Mouse (Mus musculus) kidney, postnatal 4 days (tissue): Measurements from ENCODE around the gene Ap1ar.
A peak's percentile ranks its signal among the peaks of the same experiment; 100 is the strongest.

Source experiments
- DNase-seq, 2 experiments: peaks; one replicate each; pipeline ENCODE4 v3.0.0; 2021; ENCODE audit warnings: mixed read lengths in 2 of 2

Gene Ap1ar

GRCm38 (mm10) chr3:127837154-127837865, at the start of gene Ap1ar:
Ap1ar (minus strand) TSS chr3:127837523.
- DNase-seq = peak; percentile 96 to 98

DNA sequence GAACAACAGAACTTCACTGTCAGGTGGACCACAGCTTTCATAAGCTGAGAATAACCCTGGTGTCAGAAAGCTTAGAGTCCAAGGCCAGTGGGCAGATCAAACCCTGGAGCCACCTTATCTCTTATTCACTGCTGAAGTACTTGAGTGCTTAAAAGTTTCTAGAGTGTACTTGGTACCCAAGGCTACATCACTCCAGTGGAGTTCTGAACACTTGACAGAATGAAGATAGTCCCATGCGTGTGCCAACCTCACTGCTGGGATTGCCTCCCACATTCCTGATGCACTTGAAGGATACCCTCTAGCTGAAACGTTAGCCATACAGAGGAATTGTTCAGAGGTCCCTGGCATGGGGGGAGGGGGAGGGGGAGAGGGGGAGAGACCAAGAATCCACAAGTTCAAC, 44.4 kb upstream of the Ap1ar start:
- DNase-seq = no peak

- DNase-seq = no peak
Measured at GRCm38 (mm10) chr3:127879968-127880367, 42.6 kb upstream of the Ap1ar start.

DNA sequence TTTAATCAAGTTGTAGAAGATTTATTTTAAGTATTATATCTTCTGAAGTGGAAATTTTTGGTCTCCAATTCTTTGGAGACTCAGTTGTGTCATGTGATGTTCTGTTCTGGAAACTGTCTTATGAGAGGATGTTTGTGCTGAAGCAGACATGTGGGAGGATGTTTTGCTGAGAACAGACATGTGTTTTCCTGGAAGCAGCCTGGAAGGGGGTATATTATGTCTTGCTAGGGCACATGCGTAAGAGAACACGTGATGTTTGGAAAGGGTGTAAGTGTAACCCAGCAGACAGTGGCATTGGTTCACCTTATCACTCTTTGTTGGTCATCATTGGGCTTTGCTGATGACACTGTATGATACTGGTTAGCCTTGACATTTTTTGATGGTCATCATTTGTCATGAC, 38.2 kb upstream of the Ap1ar start:
- DNase-seq = no peak

GRCm38 (mm10) chr3:127875059-127875458, 37.7 kb upstream of the Ap1ar start:
- no peak for DNase-seq

- no peak for DNase-seq
Measured at GRCm38 (mm10) chr3:127874254-127874883, 37.0 kb upstream of the Ap1ar start.

DNA sequence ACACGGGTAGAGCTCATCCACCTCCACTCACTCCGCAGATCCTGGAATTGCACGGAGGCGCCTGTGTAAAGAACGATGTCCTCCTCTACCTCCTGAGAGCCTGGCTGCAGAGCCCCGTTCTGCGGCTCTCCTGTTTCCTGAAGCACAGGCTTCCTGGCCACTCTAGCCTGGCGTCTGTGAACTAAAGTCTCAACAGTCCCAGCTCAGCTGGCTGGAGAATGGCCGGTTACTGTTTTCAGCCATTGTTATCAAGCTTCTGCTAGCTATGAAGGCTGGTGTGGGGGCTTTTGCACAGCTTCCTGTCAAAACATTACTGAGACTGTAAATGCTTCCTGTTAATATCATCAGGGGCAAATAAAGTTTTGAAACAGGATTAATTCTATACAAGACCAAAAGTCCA, 34.3 kb upstream of the Ap1ar start:
- peak in 1 of 2 experiments; percentile 14 for DNase-seq

GRCm38 (mm10) chr3:127868880-127869279, 31.6 kb upstream of the Ap1ar start:
- DNase-seq = no peak

DNA sequence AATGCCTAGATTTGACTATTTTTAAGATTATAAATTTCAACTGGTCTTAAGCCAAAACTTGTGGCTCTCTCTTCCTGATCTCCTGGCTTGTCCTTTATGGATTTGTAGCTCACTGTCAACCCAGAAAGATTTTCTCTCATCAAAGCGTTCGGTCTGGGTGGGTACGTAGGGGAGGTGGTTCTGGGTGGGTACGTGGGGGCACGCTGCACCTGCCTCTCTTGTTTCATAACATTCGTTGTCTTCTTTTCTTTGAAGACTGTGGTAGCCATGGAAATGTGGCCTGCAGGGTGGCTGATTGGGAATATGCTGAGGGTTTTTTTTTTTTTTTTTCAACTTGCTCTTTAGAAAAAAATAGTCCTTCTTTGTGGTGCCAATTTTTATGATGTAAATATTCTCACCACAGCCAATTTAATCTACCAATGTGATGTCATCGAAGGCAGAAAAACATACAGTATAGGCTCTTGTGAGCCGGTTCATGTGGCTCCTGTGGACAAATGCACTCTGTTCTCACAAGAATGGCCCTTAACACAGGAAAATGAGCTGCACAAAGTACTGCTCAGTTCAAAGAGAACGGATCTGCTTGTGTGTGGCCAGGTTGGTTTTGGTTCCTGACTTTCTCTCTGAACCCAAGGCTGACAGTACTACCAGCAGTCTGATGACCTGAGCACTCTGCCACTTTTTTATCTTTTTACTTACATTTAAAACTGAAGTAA, 30.9 kb upstream of the Ap1ar start:
- DNase-seq = no peak

DNA sequence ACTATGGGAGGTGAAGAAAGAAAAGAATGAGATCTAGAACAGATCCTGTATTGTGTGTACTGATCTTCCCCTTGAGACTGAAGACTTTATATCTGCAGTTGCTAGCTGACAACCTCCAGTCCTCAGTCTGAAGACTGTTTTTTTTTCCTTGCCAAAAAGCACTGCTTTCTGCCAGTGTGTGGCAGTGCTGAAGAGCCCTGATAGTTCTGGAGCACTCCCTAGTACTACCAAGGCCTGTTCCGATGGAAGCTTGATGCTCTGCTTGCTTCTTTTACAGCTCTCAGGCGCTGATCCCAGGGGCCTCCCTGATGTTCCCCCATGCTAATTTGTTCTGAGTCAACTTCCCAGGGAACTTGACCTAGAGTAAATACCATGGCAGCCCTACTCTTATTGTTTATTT, 26.9 kb upstream of the Ap1ar start:
- no peak for DNase-seq

- DNase-seq = no peak
Measured at GRCm38 (mm10) chr3:127863571-127863970, 26.2 kb upstream of the Ap1ar start.

- no peak for DNase-seq
Measured at GRCm38 (mm10) chr3:127862479-127862878, 25.2 kb upstream of the Ap1ar start.

DNA sequence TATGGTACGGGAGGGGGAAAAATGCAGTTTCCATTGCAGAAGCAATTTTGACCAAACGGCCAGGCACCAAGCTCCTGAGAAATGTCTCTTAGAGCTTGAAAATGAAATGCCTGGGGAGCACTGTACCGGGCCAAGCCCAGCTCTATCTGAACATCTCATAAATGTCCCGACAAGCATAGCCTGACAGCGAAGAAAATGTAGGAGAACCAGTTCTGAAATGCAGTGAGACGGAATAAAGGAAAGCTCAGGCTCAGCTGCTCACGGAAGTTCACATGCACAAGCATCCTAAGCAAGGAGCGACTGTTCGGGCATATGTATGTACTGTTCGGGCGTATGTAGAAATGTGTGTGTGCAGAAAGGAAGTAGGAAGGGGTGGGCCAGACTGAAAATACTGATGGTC, 24.0 kb upstream of the Ap1ar start:
- no peak for DNase-seq

- DNase-seq = peak; percentile 80 to 84
Measured at GRCm38 (mm10) chr3:127853431-127854206, 16.3 kb upstream of the Ap1ar start.

DNA sequence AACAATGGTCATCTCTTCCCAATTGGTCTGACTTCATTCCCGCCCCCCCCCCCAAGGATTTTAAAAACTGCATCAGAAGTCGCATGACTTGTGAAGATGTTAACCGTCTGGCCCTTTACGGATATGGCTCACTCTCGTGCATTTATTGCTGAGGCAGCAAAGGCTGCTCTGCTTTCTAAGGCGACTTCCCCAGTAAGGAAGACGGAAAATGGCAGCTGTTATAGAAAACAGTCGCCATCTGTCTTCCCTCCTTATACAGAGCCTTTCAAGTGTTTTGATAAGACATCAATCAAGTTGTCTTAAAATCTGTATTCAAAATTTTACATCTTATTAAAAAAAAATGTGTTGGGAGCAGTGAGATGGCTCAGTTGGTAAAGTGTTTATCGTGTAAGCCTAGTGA, 15.4 kb upstream of the Ap1ar start:
- no peak for DNase-seq

DNA sequence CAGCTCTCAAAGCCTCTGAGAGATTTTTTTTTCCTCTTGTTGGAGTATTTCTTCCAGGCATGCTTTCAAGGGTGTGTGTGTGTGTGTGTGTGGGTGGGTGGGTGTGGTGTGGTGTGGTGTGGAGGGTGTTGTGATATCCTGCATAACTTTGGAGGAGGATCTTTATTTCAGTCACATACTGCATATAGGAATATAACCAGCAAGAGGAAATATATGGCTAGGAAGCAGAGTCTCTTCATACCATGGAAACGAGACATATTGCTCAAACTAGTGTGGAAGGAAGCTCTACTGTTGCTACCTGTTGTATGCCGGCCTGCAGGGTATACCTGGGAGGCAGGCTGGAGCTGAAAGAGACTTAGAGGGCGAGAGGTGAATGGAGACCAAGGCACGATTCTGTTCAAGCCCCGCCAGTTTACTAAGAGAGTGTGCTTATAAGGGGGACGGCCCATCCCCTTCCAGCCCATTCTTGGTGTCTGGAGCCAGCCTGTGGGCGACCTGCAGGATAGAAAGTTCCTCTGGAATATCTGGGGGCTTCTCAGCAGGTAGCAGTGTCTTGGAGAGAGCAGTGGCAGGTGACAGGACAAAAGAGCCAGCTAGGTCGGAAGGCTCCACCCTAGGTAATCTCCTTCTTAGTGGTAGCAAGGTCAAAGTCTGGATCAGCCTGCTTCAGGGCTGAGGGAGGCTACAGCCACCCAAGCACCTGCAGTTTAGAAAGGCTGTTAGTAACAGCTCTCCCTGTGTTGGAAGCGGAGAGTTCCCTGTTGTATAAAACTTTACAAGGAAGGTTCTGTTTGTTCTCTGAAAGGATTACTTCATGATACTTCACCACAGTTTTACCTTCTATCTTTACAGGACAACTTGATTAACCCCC, 13.7 kb upstream of the Ap1ar start:
- no peak for DNase-seq

DNA sequence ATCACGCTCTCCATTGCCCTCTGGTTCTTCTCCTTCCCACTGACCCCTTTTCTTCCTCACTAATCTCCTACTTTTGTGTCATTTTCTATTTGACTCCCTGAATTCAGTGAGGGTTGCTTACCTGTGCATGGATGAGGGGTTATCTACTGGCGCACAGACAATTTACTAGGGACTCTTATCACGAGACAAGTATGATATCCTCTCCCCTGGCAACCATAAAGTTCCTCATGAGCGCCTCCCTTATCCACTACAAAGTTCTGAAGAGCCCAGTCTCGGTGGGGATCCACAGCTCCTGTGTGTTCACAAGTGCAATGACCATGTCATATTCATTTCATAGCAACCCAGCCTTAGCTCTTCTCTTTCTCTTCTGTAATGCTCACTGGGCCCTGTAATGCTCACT, 12.6 kb upstream of the Ap1ar start:
- no peak for DNase-seq

DNA sequence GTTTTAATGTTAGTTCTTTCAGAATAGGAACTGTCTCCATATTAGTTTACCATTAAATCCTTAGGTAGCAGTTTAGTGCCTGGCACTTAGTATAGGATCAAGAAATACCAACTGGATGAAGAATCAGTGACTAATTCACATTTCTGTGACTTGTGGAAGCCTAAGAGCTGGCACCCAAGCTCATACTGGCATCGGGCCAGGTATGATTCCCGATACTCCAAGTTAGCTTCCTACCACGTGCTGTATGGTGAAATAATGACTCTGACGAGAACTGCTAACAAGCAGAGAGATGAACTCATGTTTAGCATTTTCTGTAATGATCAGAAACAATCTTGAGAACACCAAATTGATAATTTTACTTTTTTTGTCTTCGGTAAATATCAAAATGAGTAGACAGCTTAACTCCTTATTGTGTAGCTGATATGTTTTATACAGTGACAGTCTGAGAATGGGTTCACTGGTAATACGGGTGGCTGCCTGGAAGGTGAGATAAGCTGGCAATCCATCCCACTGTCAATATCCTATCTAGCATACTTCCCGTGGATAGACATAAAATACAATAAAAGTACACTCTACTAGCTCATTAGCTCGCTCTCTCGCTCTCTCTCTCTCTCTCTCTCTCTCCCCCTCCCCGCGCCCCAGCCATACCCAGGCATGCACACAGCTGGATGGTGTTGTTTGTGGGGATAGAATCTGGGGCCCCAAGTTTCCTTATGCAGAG, 10.9 kb upstream of the Ap1ar start:
- DNase-seq = no peak

DNA sequence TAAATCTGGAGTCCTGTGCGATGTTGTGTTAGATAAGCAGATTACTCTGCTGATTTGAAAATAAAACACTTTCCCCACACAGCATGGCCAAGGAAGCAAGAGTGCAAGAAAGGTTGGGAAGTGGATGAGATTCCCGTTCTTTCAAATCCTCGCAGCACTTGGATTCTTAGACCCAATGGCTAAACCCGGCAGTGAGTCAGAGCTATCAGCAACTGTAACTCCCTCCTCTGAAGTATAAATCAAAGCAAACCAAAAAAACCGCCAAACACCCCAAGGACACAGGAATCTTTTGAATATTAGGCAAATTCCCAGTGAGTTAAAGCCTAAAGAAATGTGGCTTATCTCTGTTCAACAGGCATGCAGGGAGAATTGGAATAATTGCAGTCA, 6.6 kb upstream of the Ap1ar start:
- DNase-seq = no peak

DNA sequence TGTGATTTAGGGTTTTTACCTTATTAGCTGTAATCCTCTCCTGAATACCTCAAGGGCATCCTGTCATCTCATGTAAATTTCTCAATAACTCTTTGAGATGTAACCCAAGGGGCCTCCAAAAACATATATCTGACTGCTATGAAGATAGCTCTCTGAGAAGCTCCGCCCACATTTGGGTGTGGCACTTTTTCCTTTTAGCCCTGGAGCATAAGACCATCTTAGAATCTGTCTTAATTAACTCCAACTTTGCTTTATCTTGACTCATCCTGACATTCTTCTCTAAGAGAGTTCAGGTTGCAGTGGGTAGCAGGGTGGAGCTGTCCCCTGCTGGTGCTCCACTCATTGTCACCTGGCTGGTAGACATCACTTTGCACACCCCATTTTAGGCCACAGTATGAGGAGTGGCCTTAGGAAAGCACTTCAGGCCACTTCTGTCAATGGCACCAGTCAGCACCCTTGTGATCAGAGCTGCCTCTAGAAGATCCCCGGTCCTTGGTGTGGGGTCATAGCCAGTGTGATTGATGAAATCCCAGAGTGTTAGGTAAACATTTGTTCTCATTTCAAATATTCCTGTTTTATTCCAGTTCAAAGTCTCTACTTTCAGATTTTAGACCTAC, 6.1 kb upstream of the Ap1ar start:
- no peak for DNase-seq

DNA sequence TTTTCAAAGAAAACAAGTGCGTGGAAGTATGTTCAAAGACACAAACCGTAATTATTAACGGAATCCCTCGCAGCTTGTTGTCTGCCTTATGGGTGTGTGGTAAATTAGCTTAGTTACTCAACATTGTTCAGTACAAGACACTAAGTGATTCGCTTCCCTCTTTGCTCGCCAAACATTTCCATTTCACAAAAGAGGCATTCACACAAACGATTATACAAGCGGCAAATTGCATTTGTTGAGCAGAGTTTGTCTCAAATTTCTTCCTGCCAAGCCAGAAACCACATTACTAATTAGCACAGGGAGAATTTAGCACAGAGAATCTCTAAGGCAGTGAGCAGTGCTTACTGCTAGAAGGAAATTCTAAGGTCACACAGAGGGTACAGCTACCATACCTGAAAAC, 4.6 kb upstream of the Ap1ar start:
- no peak for DNase-seq
